Mouse (Mus musculus) small intestine, adult 2 months (tissue): ENCODE measurements around the gene Acsbg1.

Experiments used
- CTCF ChIP-seq: fragments of 200-500 bp; IDR thresholded peaks from 2 replicates; pipeline ENCODE4 v1.5.1; 2012; ENCODE audit warnings: low read depth, mild to moderate bottlenecking, control low read depth, inconsistent platforms, low read length, moderate library complexity, mixed read lengths; ENCODE audit not compliant: insufficient replicate concordance, insufficient read length; ENCODE audit errors: extremely low read depth
- POLR2A ChIP-seq: fragments of 200-500 bp; IDR thresholded peaks from 2 replicates; pipeline ENCODE4 v1.6.1; 2012; ENCODE audit warnings: low read depth, mild to moderate bottlenecking, control low read depth, inconsistent platforms, low read length, moderate library complexity

GRCm38 (mm10) chr9:54637510-54638314, 24.0 kb downstream of the Acsbg1 start:
- TF ChIP-seq CTCF (no peak), POLR2A (no peak)
